Mouse (Mus musculus): ENCODE results near the gene Zbtb11. TPM values are rescaled to one million over a fixed set of nuclear protein-coding genes. Genes with fewer than 3 reads are reported as not detected.
A peak's percentile ranks its signal among the peaks of the same experiment; 100 is the strongest.

Gene Zbtb11
- polyA plus RNA-seq, 1 experiment from 2014 or later: 24.5 TPM

DNA sequence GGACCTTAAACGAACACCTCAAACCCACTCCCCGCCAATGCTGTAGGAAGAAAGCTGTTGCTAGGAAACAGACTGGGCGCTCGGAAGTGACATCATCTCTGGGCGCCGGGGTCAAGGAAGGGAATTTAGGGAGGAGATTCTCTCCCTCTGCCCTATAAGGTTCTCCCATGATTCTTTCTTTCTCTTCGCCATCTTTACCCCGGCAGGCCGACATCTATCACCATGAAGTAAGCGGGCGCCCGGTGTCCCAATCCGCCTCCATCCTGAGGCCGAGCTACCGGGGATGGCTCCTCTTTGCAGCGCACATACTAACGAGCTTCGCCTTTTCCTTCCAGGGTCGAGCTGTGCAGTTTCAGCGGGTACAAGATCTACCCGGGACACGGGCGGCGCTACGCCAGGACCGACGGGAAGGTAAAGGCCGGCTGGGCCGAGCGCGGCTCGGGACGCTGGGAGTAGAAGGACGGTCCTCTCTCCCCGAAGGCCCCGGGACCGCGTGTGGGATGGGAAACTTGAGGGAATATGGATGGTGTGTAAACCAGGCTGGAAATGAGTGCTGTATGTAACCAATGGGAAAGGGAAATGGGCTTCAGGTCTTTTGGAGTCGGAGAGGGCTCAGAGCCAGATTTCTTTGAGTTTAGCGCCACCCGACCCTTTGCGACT lies 7.3 kb upstream of the Zbtb11 start, which contains the start of gene Rpl24:
TSS of gene Rpl24 (plus strand) at position 64 of the 660 bp plus-strand sequence.
- H3K36me3 ChIP-seq (ENCODE audit: control insufficient read depth, insufficient read depth, low read length): peaks cover 29% of the 10 kb centered on the region
- H3K4me1 ChIP-seq (ENCODE audit: control insufficient read depth, insufficient read depth, low read length): peaks cover 6% of the 10 kb centered on the region; the same call in 1 of the 2 replicates
- under 1% methylated on average over 42 of the region's 42 CpGs for WGBS
- ATAC-seq (ENCODE audit: low FRiP score, low TSS enrichment): peak; percentile 95
- H3K9ac ChIP-seq (ENCODE audit: low read depth, low read length): peak within 1 kb of the TSS; percentile 81
- peak within 1 kb of the TSS; percentile 85 for H3K4me2 ChIP-seq (replicated peaks; ENCODE audit: low read depth, low read length)
- no peaks in the 10 kb centered on the region for H3K27me3 ChIP-seq (ENCODE audit: control insufficient read depth, insufficient read depth, low read length)
- H3K4me3 ChIP-seq (ENCODE audit: low read length): peak within 1 kb of the TSS; percentile 71
- peak within 1 kb of the TSS; percentile 83; the same call in 1 of the 2 replicates for H3K27ac ChIP-seq (ENCODE audit: low read depth, low read length)
- no peaks in the 10 kb centered on the region for H3K9me3 ChIP-seq (ENCODE audit: control insufficient read depth, low read length)

DNA sequence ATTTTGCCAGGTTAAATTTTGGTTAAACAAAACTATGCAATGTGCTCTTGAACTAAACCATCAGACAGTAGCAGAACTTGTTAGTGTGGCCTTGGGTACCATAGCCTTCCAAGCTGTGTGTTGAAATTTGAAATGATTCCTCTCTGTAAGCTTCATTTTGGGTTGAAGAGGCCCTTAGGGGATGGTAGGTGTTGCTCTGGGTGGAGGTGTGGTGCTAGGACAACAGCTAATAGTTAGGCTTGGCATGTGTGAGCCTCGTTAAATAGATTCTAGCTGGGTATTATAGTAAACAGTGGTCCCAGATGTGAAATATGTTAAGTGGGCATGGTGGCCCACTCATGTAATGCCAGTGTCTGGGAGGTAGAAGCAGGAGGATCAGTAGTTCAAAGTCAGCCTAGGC lies 6.5 kb upstream of the Zbtb11 start:
- Histone ChIP-seq H3K4me1 (ENCODE audit: control insufficient read depth, insufficient read depth, low read length) (peaks cover 6% of the 10 kb centered on the region; the same call in 1 of the 2 replicates), H3K27ac (ENCODE audit: low read depth, low read length) (peak overlapping the region; percentile 83; the same call in 1 of the 2 replicates), H3K36me3 (ENCODE audit: control insufficient read depth, insufficient read depth, low read length) (peaks cover 38% of the 10 kb centered on the region), H3K27me3 (ENCODE audit: control insufficient read depth, insufficient read depth, low read length) (no peaks in the 10 kb centered on the region), H3K4me2 (replicated peaks; ENCODE audit: low read depth, low read length) (peak overlapping the region; percentile 85), H3K9me3 (ENCODE audit: control insufficient read depth, low read length) (no peaks in the 10 kb centered on the region), H3K4me3 (ENCODE audit: low read length) (peak overlapping the region; percentile 71), H3K9ac (ENCODE audit: low read depth, low read length) (peak overlapping the region; percentile 81)
- no peak for ATAC-seq (ENCODE audit: low FRiP score, low TSS enrichment)
- 32% methylated on average over 1 of the region's 1 CpGs for WGBS

DNA sequence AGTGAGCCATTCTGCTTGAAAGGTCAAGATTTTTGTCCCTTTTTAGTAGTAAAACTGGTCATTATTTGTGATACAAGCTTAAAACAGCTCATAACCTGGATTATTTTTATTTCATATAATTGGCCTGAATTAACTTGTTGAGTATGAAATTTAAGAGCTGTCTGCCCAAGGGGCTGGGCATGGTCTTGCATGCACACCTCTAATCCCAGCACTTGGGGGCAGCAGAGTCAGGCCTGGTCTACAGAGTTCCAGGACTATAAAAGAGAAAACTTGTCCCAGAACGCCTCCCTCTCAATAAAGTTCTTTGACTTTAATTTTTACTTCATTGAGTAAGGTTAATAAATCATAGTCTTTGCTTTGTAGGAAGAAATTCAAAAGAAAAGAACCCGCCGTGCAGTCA lies 4.5 kb upstream of the Zbtb11 start:
- peaks cover 43% of the 10 kb centered on the region for H3K36me3 ChIP-seq (ENCODE audit: control insufficient read depth, insufficient read depth, low read length)
- H3K9ac ChIP-seq (ENCODE audit: low read depth, low read length): no peak overlapping the region
- no peaks in the 10 kb centered on the region for H3K27me3 ChIP-seq (ENCODE audit: control insufficient read depth, insufficient read depth, low read length)
- WGBS: 80% methylated on average over 3 of the region's 3 CpGs
- no peak overlapping the region for H3K4me3 ChIP-seq (ENCODE audit: low read length)
- H3K4me1 ChIP-seq (ENCODE audit: control insufficient read depth, insufficient read depth, low read length): peaks cover 6% of the 10 kb centered on the region; the same call in 1 of the 2 replicates
- no peak overlapping the region for H3K4me2 ChIP-seq (replicated peaks; ENCODE audit: low read depth, low read length)
- ATAC-seq (ENCODE audit: low FRiP score, low TSS enrichment): no peak
- H3K27ac ChIP-seq (ENCODE audit: low read depth, low read length): no peak overlapping the region
- no peaks in the 10 kb centered on the region for H3K9me3 ChIP-seq (ENCODE audit: control insufficient read depth, low read length)

DNA sequence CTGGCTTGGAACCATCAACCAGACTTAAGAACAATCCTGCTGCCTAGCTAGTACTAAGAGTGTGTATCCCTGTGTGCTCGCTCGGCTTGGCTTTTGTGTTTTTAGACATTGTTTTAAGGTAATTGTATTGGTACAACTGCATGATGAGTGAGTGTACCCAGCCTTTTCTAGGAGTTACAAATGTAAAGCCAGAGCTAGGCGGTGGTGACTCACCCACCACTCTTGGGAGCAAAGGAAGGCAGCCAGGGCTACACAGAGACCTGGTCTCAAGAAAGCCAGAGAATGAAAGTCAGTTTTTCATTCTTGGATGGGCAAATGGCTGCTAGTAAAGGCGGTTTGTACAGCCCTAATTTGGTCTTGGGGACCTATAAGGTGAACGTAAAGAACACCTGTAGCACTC lies 3.3 kb upstream of the Zbtb11 start:
- H3K4me2 ChIP-seq (replicated peaks; ENCODE audit: low read depth, low read length): no peak overlapping the region
- no peak overlapping the region for H3K9ac ChIP-seq (ENCODE audit: low read depth, low read length)
- no peak overlapping the region for H3K27ac ChIP-seq (ENCODE audit: low read depth, low read length)
- no peak for ATAC-seq (ENCODE audit: low FRiP score, low TSS enrichment)
- WGBS: 92% methylated on average over 5 of the region's 5 CpGs
- H3K27me3 ChIP-seq (ENCODE audit: control insufficient read depth, insufficient read depth, low read length): no peaks in the 10 kb centered on the region
- no peaks in the 10 kb centered on the region for H3K9me3 ChIP-seq (ENCODE audit: control insufficient read depth, low read length)
- H3K36me3 ChIP-seq (ENCODE audit: control insufficient read depth, insufficient read depth, low read length): peaks cover 43% of the 10 kb centered on the region
- H3K4me3 ChIP-seq (ENCODE audit: low read length): no peak overlapping the region
- H3K4me1 ChIP-seq (ENCODE audit: control insufficient read depth, insufficient read depth, low read length): peaks cover 10% of the 10 kb centered on the region

DNA sequence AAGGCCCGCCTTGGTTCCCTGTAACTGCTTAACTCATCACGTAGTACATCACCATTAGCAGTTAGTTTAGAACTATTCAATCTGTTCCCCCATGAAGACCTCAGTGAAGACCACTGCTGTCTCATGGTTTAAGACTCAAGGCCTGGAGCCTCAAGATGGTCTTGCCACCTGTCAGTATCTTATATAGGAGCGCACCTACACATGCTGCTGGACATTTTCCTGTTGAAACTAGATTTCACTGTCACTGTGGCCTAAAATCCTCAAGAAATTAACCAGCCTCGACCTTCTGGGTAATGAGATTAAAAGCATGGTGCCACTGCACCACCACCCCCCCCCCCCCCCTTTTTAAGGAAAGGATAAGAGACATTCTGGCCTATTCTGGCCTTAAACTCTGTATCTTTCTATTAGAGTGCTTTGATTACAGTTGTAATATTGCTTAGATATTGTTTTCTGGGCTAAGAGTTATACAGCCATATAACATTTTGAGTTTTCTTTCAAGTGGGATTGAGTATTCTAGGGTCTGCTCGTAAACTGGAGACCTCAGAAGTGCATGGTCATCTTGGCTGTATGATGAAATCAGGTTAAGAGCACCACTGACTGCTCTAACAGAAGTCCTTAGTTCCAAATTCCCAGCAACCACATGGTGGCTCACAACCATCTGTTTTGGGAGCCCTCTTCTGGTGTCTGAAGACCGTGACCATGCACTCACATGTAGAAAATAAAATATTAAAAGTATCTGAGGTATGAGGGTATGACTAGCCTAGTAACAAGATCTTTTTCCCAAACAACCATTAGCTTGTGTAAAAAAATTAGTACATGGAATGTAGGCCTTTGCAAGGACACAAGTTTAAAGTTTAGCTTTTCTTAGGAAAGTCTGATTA lies 1.7 kb upstream of the Zbtb11 start:
- Histone ChIP-seq H3K27ac (ENCODE audit: low read depth, low read length) (no peak overlapping the region; the same call in 1 of the 2 replicates), H3K36me3 (ENCODE audit: control insufficient read depth, insufficient read depth, low read length) (peaks cover 43% of the 10 kb centered on the region), H3K27me3 (ENCODE audit: control insufficient read depth, insufficient read depth, low read length) (no peaks in the 10 kb centered on the region), H3K4me1 (ENCODE audit: control insufficient read depth, insufficient read depth, low read length) (peaks cover 16% of the 10 kb centered on the region), H3K9ac (ENCODE audit: low read depth, low read length) (no peak overlapping the region), H3K4me3 (ENCODE audit: low read length) (no peak overlapping the region), H3K9me3 (ENCODE audit: control insufficient read depth, low read length) (no peaks in the 10 kb centered on the region), H3K4me2 (replicated peaks; ENCODE audit: low read depth, low read length) (no peak overlapping the region)
- WGBS: 84% methylated on average over 6 of the region's 6 CpGs
- no peak for ATAC-seq (ENCODE audit: low FRiP score, low TSS enrichment)

DNA sequence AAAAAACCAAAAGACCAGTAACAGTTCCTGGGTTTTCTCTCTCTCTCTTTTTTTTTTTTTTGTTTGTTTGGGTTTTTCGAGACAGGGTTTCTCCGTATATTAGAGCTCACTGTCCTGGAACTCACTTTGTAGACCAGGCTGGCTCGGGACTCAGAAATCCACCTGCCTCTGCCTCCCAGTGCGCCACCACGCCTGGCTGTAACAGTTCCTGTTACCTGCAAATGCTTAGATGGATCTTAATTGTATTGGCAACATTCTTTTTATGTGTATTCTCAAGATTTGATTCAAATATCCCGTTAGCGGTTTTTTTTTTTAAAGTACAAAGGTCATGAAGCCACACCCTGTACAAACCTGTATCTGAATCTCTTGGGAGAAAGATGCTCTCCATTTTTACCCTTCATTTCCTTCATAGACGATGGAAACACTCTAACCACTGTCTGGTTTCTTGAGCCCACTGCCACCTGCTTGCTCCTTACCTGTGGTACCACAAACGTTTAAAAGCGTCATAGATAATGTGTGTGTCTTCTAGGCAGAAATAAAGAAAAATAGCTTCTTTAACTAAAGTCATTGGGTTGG lies 969 bp upstream of the Zbtb11 start:
- Histone ChIP-seq H3K4me2 (replicated peaks; ENCODE audit: low read depth, low read length) (peak overlapping the region; percentile 49), H3K27ac (ENCODE audit: low read depth, low read length) (peak overlapping the region; percentile 70), H3K4me1 (ENCODE audit: control insufficient read depth, insufficient read depth, low read length) (peaks cover 16% of the 10 kb centered on the region), H3K36me3 (ENCODE audit: control insufficient read depth, insufficient read depth, low read length) (peaks cover 43% of the 10 kb centered on the region), H3K9ac (ENCODE audit: low read depth, low read length) (peak overlapping the region; percentile 46), H3K9me3 (ENCODE audit: control insufficient read depth, low read length) (no peaks in the 10 kb centered on the region), H3K4me3 (ENCODE audit: low read length) (peak overlapping the region; percentile 100), H3K27me3 (ENCODE audit: control insufficient read depth, insufficient read depth, low read length) (no peaks in the 10 kb centered on the region)
- ATAC-seq (ENCODE audit: low FRiP score, low TSS enrichment): no peak
- WGBS: 58% methylated on average over 10 of the region's 10 CpGs

DNA sequence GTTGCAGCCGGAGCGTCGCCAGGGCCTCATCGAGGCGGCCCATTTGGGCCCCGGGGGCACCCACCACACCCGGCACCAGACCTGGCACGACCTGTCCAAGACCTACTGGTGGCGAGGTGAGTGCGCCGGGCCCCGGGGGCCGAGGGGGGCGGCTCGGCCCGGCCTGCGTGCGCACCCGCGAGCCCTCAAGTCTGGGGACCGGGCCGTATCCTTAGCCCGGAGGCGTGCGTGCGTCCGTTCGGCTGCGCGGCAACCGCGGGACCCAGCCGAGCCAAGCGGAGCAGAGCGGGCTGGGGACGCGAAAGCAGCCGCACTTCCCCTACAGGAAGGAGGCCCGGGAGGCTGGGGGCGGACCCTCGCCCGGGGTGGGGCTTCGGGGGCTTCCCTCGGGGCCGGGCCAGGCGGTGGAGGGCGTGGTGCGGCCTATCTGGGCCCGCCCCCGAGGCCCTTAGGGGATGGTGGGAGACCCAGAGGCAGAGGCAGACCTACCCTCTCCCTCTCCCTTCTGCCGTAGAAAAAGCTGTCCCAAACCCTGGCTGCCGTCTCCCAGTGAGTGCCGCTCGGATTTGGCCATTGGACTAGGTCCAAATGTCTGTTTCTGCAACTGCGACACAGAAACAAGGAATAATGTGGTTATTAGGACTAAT lies 696 bp downstream of the Zbtb11 start:
- H3K9ac ChIP-seq (ENCODE audit: low read depth, low read length): peak overlapping the region; percentile 93
- H3K4me2 ChIP-seq (replicated peaks; ENCODE audit: low read depth, low read length): peak overlapping the region; percentile 80
- peak; percentile 94 for ATAC-seq (ENCODE audit: low FRiP score, low TSS enrichment)
- H3K27me3 ChIP-seq (ENCODE audit: control insufficient read depth, insufficient read depth, low read length): no peaks in the 10 kb centered on the region
- H3K27ac ChIP-seq (ENCODE audit: low read depth, low read length): peak overlapping the region; percentile 84
- no peaks in the 10 kb centered on the region for H3K9me3 ChIP-seq (ENCODE audit: control insufficient read depth, low read length)
- peaks cover 36% of the 10 kb centered on the region for H3K36me3 ChIP-seq (ENCODE audit: control insufficient read depth, insufficient read depth, low read length)
- peak overlapping the region; percentile 100 for H3K4me3 ChIP-seq (ENCODE audit: low read length)
- H3K4me1 ChIP-seq (ENCODE audit: control insufficient read depth, insufficient read depth, low read length): peaks cover 10% of the 10 kb centered on the region
- WGBS: under 1% methylated on average over 47 of the region's 55 CpGs

DNA sequence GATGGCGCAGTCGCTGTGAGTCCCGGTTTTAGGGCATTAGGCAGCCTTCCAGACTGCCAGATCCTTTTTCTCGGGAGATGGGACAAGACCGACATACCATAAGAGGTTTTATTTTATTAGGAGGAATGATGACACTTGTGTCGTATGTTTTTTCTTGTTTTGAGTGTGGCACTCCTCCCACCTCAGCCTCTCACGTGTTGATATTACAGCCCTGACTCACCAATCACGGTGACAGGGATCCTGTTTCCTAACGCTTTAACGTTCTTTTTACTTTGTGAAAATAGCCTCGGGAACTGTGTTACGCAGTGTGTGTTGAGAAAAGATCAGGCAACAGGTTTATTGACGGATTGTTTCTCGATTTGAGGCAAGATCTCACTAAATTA lies 1.2 kb downstream of the Zbtb11 start:
- Histone ChIP-seq H3K4me2 (replicated peaks; ENCODE audit: low read depth, low read length) (peak overlapping the region; percentile 80), H3K9me3 (ENCODE audit: control insufficient read depth, low read length) (no peaks in the 10 kb centered on the region), H3K4me1 (ENCODE audit: control insufficient read depth, insufficient read depth, low read length) (peaks cover 10% of the 10 kb centered on the region), H3K27ac (ENCODE audit: low read depth, low read length) (peak overlapping the region; percentile 10; the same call in 1 of the 2 replicates), H3K36me3 (ENCODE audit: control insufficient read depth, insufficient read depth, low read length) (peaks cover 31% of the 10 kb centered on the region), H3K27me3 (ENCODE audit: control insufficient read depth, insufficient read depth, low read length) (no peaks in the 10 kb centered on the region), H3K4me3 (ENCODE audit: low read length) (peak overlapping the region; percentile 100), H3K9ac (ENCODE audit: low read depth, low read length) (peak overlapping the region; percentile 93)
- ATAC-seq (ENCODE audit: low FRiP score, low TSS enrichment): no peak
- 5% methylated on average over 14 of the region's 14 CpGs for WGBS
